Mouse (Mus musculus) spleen, postnatal 0 days (tissue): ENCODE data around the gene Gm13088. TPM values are rescaled to one million over a fixed set of nuclear protein-coding genes. Genes with fewer than 3 reads are reported as not detected.

Experiments used
- polyA plus RNA-seq: library from polyadenylated mRNA; unstranded; fragments of >200 nt; fragmentation: Nextera tagmentation; extraction: Ambion mirVana; gene quantifications from 2 replicates; pipeline ENCODE4 v1.2.1, GENCODE M21; 2015

Gm13088 gene
- not detected in 2 replicates for polyA plus RNA-seq

GRCm38 (mm10) chr4:143657146-143657545, at the start of gene Gm13088:
TSS of gene Gm13088 (minus strand) at chr4:143657246.

GRCm38 (mm10) chr4:143702611-143703010, 45.6 kb upstream of the Gm13088 start, which contains the start of gene Gm13089:
TSS of gene Gm13089 (minus strand) at chr4:143702711.

GRCm38 (mm10) chr4:143614703-143615102, 42.3 kb downstream of the Gm13088 start, which contains the start of gene Gm13083:
TSS of gene Gm13083 (plus strand) at chr4:143615003.

Other genes starting within 250 kb of the Gm13088 start
- gene Pramef8, start 244.8 kb downstream of the Gm13088 start, polyA plus RNA-seq, result 4.5 and 4.7 TPM in 2 replicates
- gene Oog4, start 206.9 kb downstream of the Gm13088 start, polyA plus RNA-seq, result not detected in 2 replicates
- not detected in 2 replicates for gene Gm13043, start 145.9 kb downstream of the Gm13088 start, polyA plus RNA-seq
- gene Gm13040, start 121.3 kb downstream of the Gm13088 start, polyA plus RNA-seq, result not detected in 2 replicates
- gene BC080695, start 105.5 kb downstream of the Gm13088 start, polyA plus RNA-seq, result not detected in 2 replicates
- not detected in 2 replicates for gene Gm13057, start 105.5 kb downstream of the Gm13088 start, polyA plus RNA-seq
- not detected in 2 replicates for gene Gm13083, start 42.2 kb downstream of the Gm13088 start, polyA plus RNA-seq
- not detected in 2 replicates for gene Gm13089, start 45.5 kb upstream of the Gm13088 start, polyA plus RNA-seq
- gene Gm13078, start 62.2 kb upstream of the Gm13088 start, polyA plus RNA-seq, result not detected in 2 replicates
- gene Gm13023, start 132.1 kb upstream of the Gm13088 start, polyA plus RNA-seq, result not detected in 2 replicates
- gene Gm13084, start 158.8 kb upstream of the Gm13088 start, polyA plus RNA-seq, result not detected in 2 replicates
- gene Gm13103, start 189.3 kb upstream of the Gm13088 start, polyA plus RNA-seq, result not detected in 2 replicates
- not detected in 2 replicates for gene Pramef6, start 243.1 kb upstream of the Gm13088 start, polyA plus RNA-seq